In genomic region chr10:94076966-94077825, GRCm38 (mm10) we compare ENCODE assay signal across 14 mouse cellular contexts. TPM values are rescaled to one million over a fixed set of nuclear protein-coding genes. Genes with fewer than 3 reads are reported as not detected.
DNase-seq lines count a peak whose midpoint lies in the region; ATAC-seq and TF ChIP-seq lines count a peak whose summit lies in the region.
"Had no signal": no experiment of that assay in that cellular context is flagged by ENCODE, and none has a peak within 500 bp of the region (broad histone marks: within the 10 kb centered on the region; RNA-seq: fewer than 3 reads in every experiment).

No protein-coding gene starts in this region.

- no peak overlapping the region for H3K4me3 ChIP-seq in hindbrain, embryonic 13.5 days
- H3K4me3 ChIP-seq in hindbrain, embryonic 10.5 days: no peak overlapping the region
- H3K4me3 ChIP-seq in lung, embryonic 15.5 days: no peak overlapping the region
- no peak overlapping the region for H3K4me3 ChIP-seq in hindbrain, postnatal 0 days (ENCODE audit: low read length)
- H3K4me3 ChIP-seq in neural tube, embryonic 14.5 days (ENCODE audit: low read depth, low read length): no peak overlapping the region
- H3K4me3 ChIP-seq: embryonic facial prominence, embryonic 12.5 days; megakaryocyte, embryonic 14.5 days had no signal

- no peaks in the 10 kb centered on the region for H3K27me3 ChIP-seq in hindbrain, embryonic 13.5 days
- H3K27me3 ChIP-seq in hindbrain, embryonic 10.5 days (ENCODE audit: insufficient read depth, poor library complexity, severe bottlenecking): no peaks in the 10 kb centered on the region
- no peaks in the 10 kb centered on the region for H3K27me3 ChIP-seq in lung, embryonic 15.5 days
- H3K27me3 ChIP-seq in hindbrain, postnatal 0 days (ENCODE audit: insufficient read depth, low read length): no peaks in the 10 kb centered on the region
- H3K27me3 ChIP-seq in neural tube, embryonic 14.5 days (ENCODE audit: control insufficient read depth, insufficient read depth, low read length): no peaks in the 10 kb centered on the region
- H3K27me3 ChIP-seq: embryonic facial prominence, embryonic 12.5 days had no signal

- peak overlapping the region; percentile 64 for H3K27ac ChIP-seq in hindbrain, embryonic 13.5 days
- H3K27ac ChIP-seq in hindbrain, embryonic 10.5 days: no peak overlapping the region; the same call in 1 of the 2 replicates
- H3K27ac ChIP-seq in lung, embryonic 15.5 days: 0 out of 2 replicates have a peak overlapping the region, but pooled peaks have one; percentile 25
- H3K27ac ChIP-seq in hindbrain, postnatal 0 days: peak overlapping the region; percentile 80
- H3K27ac ChIP-seq in neural tube, embryonic 14.5 days (ENCODE audit: low read depth, low read length): peak overlapping the region; percentile 66; the same call in 1 of the 2 replicates
- H3K27ac ChIP-seq: embryonic facial prominence, embryonic 12.5 days had no signal

- no peaks in the 10 kb centered on the region for H3K9me3 ChIP-seq in hindbrain, embryonic 13.5 days
- H3K9me3 ChIP-seq in hindbrain, embryonic 10.5 days: no peaks in the 10 kb centered on the region
- H3K9me3 ChIP-seq in lung, embryonic 15.5 days: no peaks in the 10 kb centered on the region
- no peaks in the 10 kb centered on the region for H3K9me3 ChIP-seq in hindbrain, postnatal 0 days (ENCODE audit: low read length)
- no peaks in the 10 kb centered on the region for H3K9me3 ChIP-seq in neural tube, embryonic 14.5 days (ENCODE audit: control insufficient read depth, low read length)
- H3K9me3 ChIP-seq: embryonic facial prominence, embryonic 12.5 days; megakaryocyte, embryonic 14.5 days had no signal

- TF ChIP-seq CTCF in hindbrain, postnatal 0 days (IDR thresholded peaks at IDR 0.05; ENCODE audit: low read depth): no peak

- ATAC-seq in hindbrain, embryonic 13.5 days (ENCODE audit: low FRiP score): no peak
- ATAC-seq in lung, embryonic 15.5 days (ENCODE audit: borderline replicate concordance, extremely low read depth, low FRiP score, low TSS enrichment): no peak
- ATAC-seq in hindbrain, postnatal 0 days: peak; percentile 81
- ATAC-seq in neural tube, embryonic 14.5 days (ENCODE audit: low read depth): no peak

- no peak for DNase-seq in hindbrain, embryonic 10.5 days (ENCODE audit: low spot score)
- DNase-seq in lung, postnatal 10 days: no peak
- DNase-seq in hindbrain, postnatal 0 days (ENCODE audit: low spot score): peak; percentile 64
- no peak for DNase-seq in right cerebral cortex, postnatal 14 days
- DNase-seq: cerebellum, adult 11 months; gastrocnemius, postnatal 10 days; kidney, postnatal 14 days; lung, embryonic 14.5 days; thymus, postnatal 14 days had no signal

- H3K4me2 ChIP-seq in hindbrain, embryonic 13.5 days: no peak overlapping the region
- no peak overlapping the region for H3K4me2 ChIP-seq in lung, embryonic 15.5 days
- H3K4me2 ChIP-seq in hindbrain, postnatal 0 days (ENCODE audit: low read depth, low read length): no peak overlapping the region
- H3K4me2 ChIP-seq in neural tube, embryonic 14.5 days (ENCODE audit: low read depth, low read length): no peak overlapping the region
- H3K4me2 ChIP-seq: embryonic facial prominence, embryonic 12.5 days; lung, embryonic 14.5 days had no signal

- WGBS in hindbrain, embryonic 13.5 days: 63% methylated on average over 14 of the region's 14 CpGs
- WGBS in hindbrain, embryonic 10.5 days: 55% methylated on average over 14 of the region's 14 CpGs
- 86% methylated on average over 14 of the region's 14 CpGs for WGBS in lung, embryonic 15.5 days
- WGBS in hindbrain, postnatal 0 days: 46% methylated on average over 14 of the region's 14 CpGs
- WGBS in neural tube, embryonic 14.5 days: 65% methylated on average over 14 of the region's 14 CpGs

- H3K4me1 ChIP-seq in hindbrain, embryonic 13.5 days (replicated peaks): peaks cover 25% of the 10 kb centered on the region
- peaks cover 26% of the 10 kb centered on the region for H3K4me1 ChIP-seq in hindbrain, embryonic 10.5 days (replicated peaks)
- H3K4me1 ChIP-seq in lung, embryonic 15.5 days: peaks cover 13% of the 10 kb centered on the region
- H3K4me1 ChIP-seq in hindbrain, postnatal 0 days (ENCODE audit: insufficient read depth, low read length): no peaks in the 10 kb centered on the region; the same call in 1 of the 2 replicates
- H3K4me1 ChIP-seq in neural tube, embryonic 14.5 days (ENCODE audit: control insufficient read depth, insufficient read depth, low read length): no peaks in the 10 kb centered on the region
- H3K4me1 ChIP-seq: megakaryocyte, embryonic 14.5 days had no signal

- no peak overlapping the region for H3K9ac ChIP-seq in hindbrain, embryonic 13.5 days
- no peak overlapping the region for H3K9ac ChIP-seq in lung, embryonic 15.5 days
- H3K9ac ChIP-seq in hindbrain, postnatal 0 days (replicated peaks; ENCODE audit: low read length): no peak overlapping the region
- H3K9ac ChIP-seq in neural tube, embryonic 14.5 days (replicated peaks; ENCODE audit: low read depth, low read length): no peak overlapping the region
- H3K9ac ChIP-seq: embryonic facial prominence, embryonic 12.5 days; lung, embryonic 14.5 days had no signal

- 0 out of 2 replicates have a peak, but pooled peaks cover 4% of the 10 kb centered on the region for H3K36me3 ChIP-seq in hindbrain, embryonic 13.5 days
- peaks cover 18% of the 10 kb centered on the region for H3K36me3 ChIP-seq in hindbrain, embryonic 10.5 days
- H3K36me3 ChIP-seq in lung, embryonic 15.5 days: no peaks in the 10 kb centered on the region
- H3K36me3 ChIP-seq in hindbrain, postnatal 0 days (ENCODE audit: insufficient read depth, low read length): no peaks in the 10 kb centered on the region
- H3K36me3 ChIP-seq in neural tube, embryonic 14.5 days (ENCODE audit: control insufficient read depth, insufficient read depth, low read length): no peaks in the 10 kb centered on the region
- H3K36me3 ChIP-seq: embryonic facial prominence, embryonic 12.5 days had no signal

RNA-seq across cellular contexts. Expression of gene Fgd6, which starts 41.4 kb away (rescaled TPM):
- 3.0 TPM in 2 replicates for polyA plus RNA-seq in hindbrain, embryonic 13.5 days (2015; fragmentation: Nextera tagmentation; extraction: Ambion mirVana)
- polyA plus RNA-seq in hindbrain, embryonic 10.5 days (2016; fragmentation: Nextera tagmentation; extraction: Ambion mirVana): 4.2 and 4.7 TPM in 2 replicates
- polyA plus RNA-seq in lung, embryonic 15.5 days (2015; fragmentation: Nextera tagmentation; extraction: Ambion mirVana): 3.1 and 3.2 TPM in 2 replicates
- 4.7 and 5.2 TPM in 2 replicates for total RNA-seq in hindbrain, postnatal 0 days (2014; rRNA removed)
- 1.9 and 2.0 TPM in 2 replicates for polyA plus RNA-seq in hindbrain, postnatal 0 days (2015; fragmentation: Nextera tagmentation; extraction: Ambion mirVana)
- 2.4 and 3.4 TPM in 2 replicates for polyA plus RNA-seq in neural tube, embryonic 14.5 days (2014; fragmentation: Nextera tagmentation; extraction: Ambion mirVana)

RNA-seq across cellular contexts. Expression of gene Vezt, which starts 41.6 kb away (rescaled TPM):
- 65.4 and 66.1 TPM in 2 replicates for polyA plus RNA-seq in hindbrain, embryonic 13.5 days (2015; fragmentation: Nextera tagmentation; extraction: Ambion mirVana)
- 30.6 and 35.6 TPM in 2 replicates for polyA plus RNA-seq in hindbrain, embryonic 10.5 days (2016; fragmentation: Nextera tagmentation; extraction: Ambion mirVana)
- polyA plus RNA-seq in lung, embryonic 15.5 days (2015; fragmentation: Nextera tagmentation; extraction: Ambion mirVana): 27.8 TPM in 2 replicates
- total RNA-seq in hindbrain, postnatal 0 days (2014; rRNA removed): 38.6 and 51.6 TPM in 2 replicates
- polyA plus RNA-seq in hindbrain, postnatal 0 days (2015; fragmentation: Nextera tagmentation; extraction: Ambion mirVana): 33.3 and 34.4 TPM in 2 replicates
- polyA plus RNA-seq in neural tube, embryonic 14.5 days (2014; fragmentation: Nextera tagmentation; extraction: Ambion mirVana): 60.5 and 62.3 TPM in 2 replicates
